Mouse (Mus musculus): Measurements from ENCODE around the gene Pycr1.

Gene Pycr1

GRCm38 (mm10) chr11:120659509-120660300 lies 16.1 kb upstream of the Pycr1 start:
- in situ Hi-C loops (cut with MboI; ENCODE audit: unreplicated experiment in 2 of 2): loop anchor here in 1 of 2 experiments (5.0 kb wide), 1 partner anchor 53 kb away; the partner anchor contains the start of genes Cenpx and Lrrc45

DNA sequence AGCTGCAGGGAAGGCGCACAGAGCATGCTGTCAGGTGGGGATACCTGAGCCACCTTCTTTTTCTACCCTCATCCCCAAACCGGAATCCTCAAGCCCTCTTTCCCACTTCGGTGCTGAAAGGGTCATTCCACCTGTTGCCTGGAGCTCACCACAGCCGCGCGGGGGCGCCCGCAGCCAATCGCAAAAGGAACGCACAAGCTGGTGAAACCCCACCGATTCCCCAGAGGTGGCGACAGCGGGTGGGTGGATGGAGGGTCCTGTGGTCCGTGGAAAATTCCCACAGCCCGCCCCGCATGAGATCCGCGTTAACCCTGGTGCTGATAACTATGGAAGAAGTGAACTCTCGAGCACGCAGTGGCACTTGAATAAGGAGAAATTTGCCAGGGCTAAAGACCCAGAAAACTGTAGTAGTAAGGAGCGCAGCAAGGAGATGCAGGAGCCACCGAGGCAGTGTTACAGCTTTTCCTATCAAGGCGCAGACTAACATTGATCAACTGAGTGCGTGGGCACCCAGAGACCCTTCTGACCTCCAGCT lies 15.4 kb upstream of the Pycr1 start:
- in situ Hi-C loops (cut with MboI; ENCODE audit: unreplicated experiment in 2 of 2): loop anchor here in 1 of 2 experiments (5.0 kb wide), 1 partner anchor 53 kb away; the partner anchor contains the start of genes Cenpx and Lrrc45

DNA sequence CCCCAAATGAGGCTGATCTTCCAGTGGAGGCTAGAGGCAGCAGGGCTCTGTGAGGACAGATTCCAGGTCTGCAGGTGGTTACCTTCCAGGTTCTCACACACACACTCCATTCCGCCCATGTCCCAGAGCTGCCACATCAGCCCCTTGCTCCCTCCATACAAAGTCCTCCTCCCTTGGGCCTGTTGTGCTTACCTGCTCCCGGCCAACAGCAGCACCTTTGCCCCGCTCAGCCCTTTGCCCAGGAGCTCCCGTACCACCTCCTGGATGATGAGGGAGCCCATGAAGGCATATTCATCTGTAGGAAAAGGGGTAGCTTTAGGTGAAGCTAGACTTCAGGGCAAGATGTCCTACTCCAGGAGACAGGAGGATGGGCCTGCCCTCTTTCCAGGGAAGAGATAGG lies 13.7 kb upstream of the Pycr1 start:
- in situ Hi-C loops (cut with MboI; ENCODE audit: unreplicated experiment in 2 of 2): loop anchor here in 1 of 2 experiments (5.0 kb wide), 1 partner anchor 55 kb away; the partner anchor contains the start of genes Cenpx and Lrrc45

DNA sequence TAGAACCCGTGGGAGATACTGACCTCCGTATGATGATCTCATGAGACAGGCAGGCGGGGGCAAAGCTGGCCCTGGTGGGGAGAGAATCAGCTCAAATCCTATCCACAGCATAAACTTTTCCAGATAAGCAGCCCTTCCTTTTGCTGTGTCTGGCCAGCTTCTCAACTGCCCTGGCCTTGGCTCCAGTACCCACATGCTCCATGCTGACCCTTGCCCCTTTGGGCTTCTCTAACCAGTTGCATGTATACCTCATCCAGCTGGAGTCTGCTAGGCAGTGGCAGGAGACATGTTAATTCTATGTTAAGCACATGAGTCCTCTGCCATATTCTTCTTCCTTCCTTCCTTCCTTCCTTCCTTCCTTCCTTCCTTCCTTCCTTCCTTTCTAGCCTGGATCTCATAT lies 11.2 kb upstream of the Pycr1 start:
- in situ Hi-C loops (cut with MboI; ENCODE audit: unreplicated experiment in 2 of 2): loop anchor here in 1 of 2 experiments (5.0 kb wide), 1 partner anchor 58 kb away; the partner anchor contains the start of genes Cenpx and Lrrc45

DNA sequence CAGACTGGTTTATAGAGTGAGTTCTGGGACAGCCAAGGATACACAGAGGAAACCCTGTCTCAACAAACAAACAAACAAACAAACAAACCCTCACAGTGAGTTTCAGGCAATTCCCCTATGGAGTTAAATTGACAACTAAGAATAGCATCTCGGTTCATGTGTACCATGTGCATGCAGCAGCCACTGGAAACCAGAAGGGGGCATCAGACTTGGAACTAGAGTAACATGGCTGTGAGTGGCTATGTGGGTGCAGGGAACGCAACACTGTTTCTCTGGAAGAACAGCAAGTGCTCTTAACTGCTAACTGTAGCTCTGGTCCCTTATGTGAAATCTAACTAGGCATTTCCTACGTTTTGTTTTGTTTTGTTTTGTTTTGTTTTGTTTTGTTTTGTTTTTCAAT lies 8.3 kb upstream of the Pycr1 start:
- in situ Hi-C loops (cut with MboI; ENCODE audit: unreplicated experiment in 2 of 2): no loop called here

DNA sequence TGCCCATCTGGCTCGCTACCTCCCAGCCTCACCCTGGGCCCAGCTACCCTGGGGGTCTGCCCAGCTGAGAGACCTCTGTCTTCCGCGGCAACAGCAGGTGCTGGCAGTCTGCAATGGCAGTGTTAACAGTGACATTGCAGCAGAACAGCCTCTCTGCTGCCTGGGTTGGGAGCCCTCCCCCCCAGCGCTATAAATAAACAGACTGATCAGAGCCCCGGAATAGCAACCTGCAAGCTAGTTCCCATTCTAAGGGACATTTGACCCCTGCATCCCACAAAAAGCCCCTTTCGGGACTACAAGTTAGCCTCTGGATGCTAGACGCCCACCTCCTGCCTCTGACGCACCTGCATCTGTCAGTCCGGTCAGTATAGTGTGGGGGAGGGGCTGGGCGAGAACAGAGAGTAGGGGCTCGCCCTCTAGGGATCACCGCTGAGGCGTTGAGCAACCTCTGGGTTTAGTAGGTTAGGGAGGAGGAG lies 4.5 kb upstream of the Pycr1 start, which contains the start of gene Myadml2:
Myadml2 (minus strand) TSS at position 158 of the 476 bp plus-strand sequence.
- in situ Hi-C loops (cut with MboI; ENCODE audit: unreplicated experiment in 2 of 2): no loop called here

GRCm38 (mm10) chr11:120647047-120647830 lies 3.7 kb upstream of the Pycr1 start:
- in situ Hi-C loops (cut with MboI; ENCODE audit: unreplicated experiment in 2 of 2): no loop called here

GRCm38 (mm10) chr11:120642939-120643600 lies 499 bp downstream of the Pycr1 start:
- in situ Hi-C loops (cut with MboI; ENCODE audit: unreplicated experiment in 2 of 2): no loop called here

DNA sequence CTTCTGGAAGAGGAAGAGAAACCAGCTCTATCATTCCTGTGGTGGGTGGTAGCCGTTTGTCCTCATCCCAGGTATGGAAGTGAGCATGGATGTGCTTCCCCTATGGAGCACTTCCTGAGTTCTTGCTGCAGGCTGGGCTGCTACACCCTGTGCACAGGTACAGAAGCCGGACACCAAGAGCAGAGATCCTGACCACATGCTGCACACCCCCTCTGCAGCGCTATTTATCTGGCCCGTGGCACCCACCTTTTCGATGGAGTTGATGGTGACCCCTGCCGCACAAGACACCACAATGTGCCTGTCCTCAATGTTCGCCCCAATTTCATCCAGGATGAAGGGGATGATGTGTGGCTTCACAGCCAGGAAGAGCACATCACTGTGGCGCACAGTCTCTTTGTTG lies 1.7 kb downstream of the Pycr1 start:
- in situ Hi-C loops (cut with MboI; ENCODE audit: unreplicated experiment in 2 of 2): no loop called here

- in situ Hi-C loops (cut with MboI; ENCODE audit: unreplicated experiment in 2 of 2): no loop called here
Measured at GRCm38 (mm10) chr11:120641255-120641654, 2.3 kb downstream of the Pycr1 start.

GRCm38 (mm10) chr11:120634810-120635209 lies 8.8 kb downstream of the Pycr1 start:
- in situ Hi-C loops (cut with MboI; ENCODE audit: unreplicated experiment in 2 of 2): loop anchor here in 1 of 2 experiments (5.0 kb wide), 1 partner anchor 37 kb away; the partner anchor contains the start of gene Aspscr1

DNA sequence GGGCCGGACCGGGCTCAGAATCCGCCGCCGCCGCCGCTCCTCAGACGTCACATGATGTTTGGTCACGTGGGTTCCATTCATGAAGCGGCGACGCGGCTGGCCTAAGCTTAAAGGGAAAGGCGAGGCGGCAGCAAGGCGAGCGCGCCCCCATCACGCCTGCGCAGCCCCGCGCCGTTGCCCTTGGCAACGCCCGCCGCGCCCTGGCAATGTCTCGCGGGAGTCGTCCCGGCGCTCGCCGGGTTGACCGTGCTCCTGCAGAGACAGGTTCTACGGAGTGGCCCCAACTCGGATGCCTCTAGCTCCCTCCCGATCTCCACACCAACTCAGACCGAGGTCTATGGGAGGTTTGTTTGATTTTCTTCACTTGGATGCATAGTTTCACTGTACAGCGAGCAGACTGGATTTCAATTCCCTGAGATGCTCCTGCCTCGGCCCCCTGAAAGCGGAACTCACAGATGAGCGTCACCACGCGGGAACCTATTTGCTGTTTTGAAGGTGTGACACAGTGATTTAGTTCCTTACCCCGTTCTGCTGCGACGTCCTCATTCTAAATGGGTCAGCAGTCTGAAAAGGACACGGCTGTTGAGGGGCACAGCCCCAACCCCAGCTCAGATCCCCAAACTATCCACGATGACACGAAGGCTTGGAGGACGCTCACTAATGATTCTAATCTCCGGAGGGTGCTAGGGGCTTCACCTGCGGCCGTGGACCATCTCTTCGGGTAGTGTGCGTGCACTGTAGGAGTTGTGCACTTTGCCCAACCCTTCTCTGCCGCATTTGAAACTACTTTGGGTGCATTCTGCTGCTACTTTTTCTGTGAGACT lies 9.8 kb downstream of the Pycr1 start, which contains the start of gene Mafg:
Mafg (minus strand) TSS at position 81 of the 824 bp plus-strand sequence.
- in situ Hi-C loops (cut with MboI; ENCODE audit: unreplicated experiment in 2 of 2): loop anchor here in 1 of 2 experiments (5.0 kb wide), 1 partner anchor 39 kb away; the partner anchor contains the start of gene Aspscr1

GRCm38 (mm10) chr11:120632559-120633519 lies 10.7 kb downstream of the Pycr1 start:
- in situ Hi-C loops (cut with MboI; ENCODE audit: unreplicated experiment in 2 of 2): loop anchor here in 1 of 2 experiments (5.0 kb wide), 1 partner anchor 39 kb away; the partner anchor contains the start of gene Aspscr1

DNA sequence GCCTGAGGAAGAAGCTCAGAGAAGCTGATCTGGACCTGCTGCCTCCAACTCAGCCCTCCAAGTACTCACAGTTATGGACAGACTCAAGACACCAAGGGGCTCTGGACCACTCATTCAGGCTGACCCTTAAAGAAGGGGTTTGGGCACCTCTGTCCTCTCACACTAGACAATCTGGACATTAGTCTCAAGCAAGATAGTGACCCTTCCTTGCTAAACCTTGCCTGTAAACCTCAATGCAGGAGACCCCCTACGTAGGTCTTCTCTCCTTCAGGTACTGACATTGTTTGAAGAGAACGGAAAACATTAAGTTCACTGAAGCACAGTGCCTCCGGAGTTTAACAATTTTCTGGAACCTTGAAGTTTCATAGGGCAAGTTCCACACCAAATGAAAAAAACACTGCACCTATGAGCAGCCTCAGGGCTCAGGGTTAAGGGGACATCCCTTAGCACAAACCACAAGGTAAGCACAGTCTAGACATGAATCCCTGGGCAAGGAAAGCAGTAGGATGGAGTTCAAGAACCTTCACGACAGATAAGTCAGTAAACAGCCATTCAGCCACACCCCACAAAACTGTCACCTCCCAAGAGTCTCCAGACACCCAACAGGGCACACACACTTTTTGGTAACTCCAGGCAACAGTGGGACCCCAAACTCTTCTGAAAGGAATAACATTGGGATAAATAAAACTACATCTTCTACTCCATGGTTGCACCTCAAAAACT lies 11.7 kb downstream of the Pycr1 start:
- in situ Hi-C loops (cut with MboI; ENCODE audit: unreplicated experiment in 2 of 2): loop anchor here in 1 of 2 experiments (5.0 kb wide), 1 partner anchor 40 kb away; the partner anchor contains the start of gene Aspscr1

DNA sequence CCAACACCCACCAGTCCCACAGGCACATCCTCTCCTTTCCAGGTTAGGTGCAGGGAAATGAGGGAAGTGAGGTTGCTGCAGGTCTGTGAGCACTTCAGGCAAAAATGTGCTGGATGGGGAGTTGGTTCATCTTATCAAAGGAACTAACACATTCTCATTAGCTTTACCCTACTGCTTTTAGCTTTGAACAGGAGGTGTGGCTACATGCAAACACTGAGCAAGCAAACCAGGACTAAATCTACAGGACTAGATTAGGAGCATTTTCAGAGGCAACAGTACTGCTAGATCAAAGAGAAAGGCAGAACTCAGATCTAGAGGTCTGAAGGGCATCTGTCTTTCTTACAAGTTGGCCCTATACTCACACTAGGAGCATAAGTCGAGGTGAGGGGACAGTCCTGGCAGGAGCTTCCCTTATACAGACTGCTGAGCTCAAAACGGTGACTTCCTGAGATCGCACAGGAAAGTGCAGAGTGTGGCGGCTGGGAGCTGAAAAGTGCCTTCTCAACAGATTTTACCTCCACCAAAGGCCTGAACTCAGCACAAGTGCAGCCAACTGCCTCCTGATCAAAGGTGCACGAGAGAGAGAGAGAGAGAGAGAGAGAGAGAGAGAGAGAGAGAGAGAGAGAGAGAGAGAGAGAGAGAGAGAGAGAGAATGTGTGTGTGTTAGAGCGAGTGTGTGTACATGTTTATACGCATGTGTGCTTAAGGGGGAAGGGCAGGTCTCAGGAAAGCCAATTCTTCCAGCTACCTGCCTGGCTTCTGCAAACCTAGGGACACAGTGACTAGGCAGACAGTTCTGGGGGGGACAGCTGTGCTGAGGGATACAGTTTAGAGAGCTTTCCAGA lies 12.5 kb downstream of the Pycr1 start:
- in situ Hi-C loops (cut with MboI; ENCODE audit: unreplicated experiment in 2 of 2): loop anchor here in 1 of 2 experiments (5.0 kb wide), 1 partner anchor 41 kb away; the partner anchor contains the start of gene Aspscr1

GRCm38 (mm10) chr11:120630401-120630871 lies 13.1 kb downstream of the Pycr1 start:
- in situ Hi-C loops (cut with MboI; ENCODE audit: unreplicated experiment in 2 of 2): loop anchor here in 1 of 2 experiments (5.0 kb wide), 1 partner anchor 42 kb away; the partner anchor contains the start of gene Aspscr1
